Mouse (Mus musculus) C2C12 (cell line): ENCODE measurements around the gene Pik3r6.

Experiments
- CTCF ChIP-seq: IDR thresholded peaks from one replicate; pipeline ENCODE4 v1.5.1; 2011; ENCODE audit not compliant: control insufficient read depth, insufficient read depth, insufficient read length
- MAX ChIP-seq: IDR thresholded peaks from one replicate; pipeline ENCODE4 v1.6.1; 2011; ENCODE audit warnings: mild to moderate bottlenecking, control low read depth

DNA sequence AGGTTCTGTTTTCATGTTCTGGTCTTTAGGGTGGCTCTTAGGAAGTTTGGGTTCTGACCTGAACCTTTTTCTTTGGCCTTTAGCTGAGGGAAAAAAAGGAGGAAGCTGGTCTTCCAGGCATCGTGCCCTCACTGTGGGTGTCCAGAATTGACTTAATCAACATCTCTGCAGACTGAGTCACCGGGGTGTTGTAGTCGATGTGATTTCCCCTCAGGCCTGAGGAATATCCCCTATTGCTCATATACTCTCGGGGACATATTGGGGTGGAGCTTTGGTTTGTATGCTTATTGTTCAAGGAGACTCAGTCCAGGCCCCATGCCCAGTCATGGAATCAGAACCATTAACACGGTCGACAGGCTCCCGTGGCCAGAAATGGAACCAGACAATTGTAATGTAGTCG is 44.7 kb upstream of the Pik3r6 start:
- TF ChIP-seq CTCF (no peak), MAX (peak; percentile 76)
